Mouse (Mus musculus): Measurements from ENCODE around the gene Jph3.

Gene Jph3

DNA sequence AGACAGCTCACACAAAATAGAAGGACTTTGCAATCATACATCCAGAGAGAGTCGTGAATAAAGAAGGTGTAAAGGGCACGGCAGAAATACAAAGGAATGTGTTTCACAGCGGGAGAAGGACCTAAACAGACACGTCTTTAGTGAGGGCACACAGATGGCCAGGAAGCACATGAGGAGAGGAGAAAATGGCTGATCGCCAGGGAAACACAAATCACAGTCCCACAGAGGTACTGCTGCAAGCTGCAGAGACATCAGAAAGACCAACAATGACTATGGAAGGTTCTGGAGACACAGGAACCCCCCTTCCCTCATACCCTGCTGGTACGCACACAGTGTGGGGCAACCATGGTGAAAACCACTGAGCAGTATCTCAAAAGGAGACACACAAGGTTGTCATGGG, 8.4 kb upstream of the Jph3 start:
- in situ Hi-C loops (cut with MboI; ENCODE audit: low pct_unique_long_range_greater_than_20kb in 1 of 2, low sequenced_read_pairs in 2 of 2, unreplicated experiment in 1 of 2): no loop called here

DNA sequence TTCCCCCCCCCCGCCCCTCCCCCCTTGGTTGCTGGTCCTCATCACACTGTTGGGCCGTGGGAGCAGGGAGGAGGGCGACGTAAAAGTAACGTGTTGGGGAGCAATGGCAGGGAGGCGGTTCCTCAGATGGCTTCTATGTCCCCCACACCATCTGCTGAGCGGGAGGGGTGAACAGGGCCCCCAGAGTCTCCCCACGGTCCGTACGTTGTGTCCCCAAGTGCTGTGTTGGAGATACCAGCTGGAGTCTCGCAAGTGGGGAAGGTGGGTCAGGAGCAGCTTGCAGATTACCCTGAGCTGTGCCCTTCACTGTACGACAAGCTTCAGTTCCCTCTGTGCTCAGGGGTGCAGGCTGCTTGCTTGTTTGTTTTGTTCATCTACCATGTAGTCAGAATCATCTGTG, 5.6 kb upstream of the Jph3 start:
- in situ Hi-C loops (cut with MboI; ENCODE audit: low pct_unique_long_range_greater_than_20kb in 1 of 2, low sequenced_read_pairs in 2 of 2, unreplicated experiment in 1 of 2): no loop called here

DNA sequence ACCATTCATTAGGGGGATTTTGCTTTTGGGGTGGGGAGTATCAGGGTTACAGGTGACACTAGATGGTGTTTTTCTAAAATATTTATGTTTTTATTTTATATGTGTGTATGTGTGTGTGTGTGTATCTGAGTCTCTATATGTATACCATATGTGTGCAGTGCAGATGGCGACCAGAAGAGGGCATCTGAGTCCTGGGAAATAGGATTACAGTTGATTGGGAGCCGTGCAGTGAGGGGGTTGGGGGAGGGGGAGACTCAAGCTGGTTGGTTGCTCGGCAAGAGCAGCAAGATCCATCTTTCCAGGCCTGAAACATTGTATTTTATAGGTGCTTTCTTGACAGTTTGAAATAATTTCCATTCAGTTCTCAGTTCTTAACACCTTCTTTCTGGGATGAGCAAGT, 2.3 kb upstream of the Jph3 start:
- in situ Hi-C loops (cut with MboI; ENCODE audit: low pct_unique_long_range_greater_than_20kb in 1 of 2, low sequenced_read_pairs in 2 of 2, unreplicated experiment in 1 of 2): loop anchor here in 1 of 2 experiments (25.0 kb wide), 1 partner anchor 590 kb away; the partner anchor contains the start of gene Foxl1

DNA sequence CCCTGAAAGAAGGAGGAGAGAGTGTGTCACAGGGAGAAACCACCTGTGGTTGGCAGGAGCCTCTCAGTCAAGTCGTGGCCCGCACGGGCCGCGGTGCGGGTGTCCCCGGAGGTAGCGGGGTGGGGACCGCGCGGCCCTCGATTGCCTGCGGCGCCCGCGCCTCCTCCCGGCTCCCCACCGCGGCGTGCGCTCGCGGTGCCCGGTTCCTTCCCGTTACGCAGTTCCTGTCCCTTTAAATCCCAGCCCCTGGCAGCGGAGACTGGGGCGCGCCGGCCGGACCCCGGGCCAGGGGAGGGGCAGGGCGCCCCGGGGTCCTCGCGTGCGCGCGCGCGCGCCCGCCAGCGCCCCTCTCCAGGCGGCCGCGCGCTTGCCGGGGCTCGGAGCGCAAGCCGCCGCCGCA, 331 bp downstream of the Jph3 start:
- in situ Hi-C loops (cut with MboI; ENCODE audit: low pct_unique_long_range_greater_than_20kb in 1 of 2, low sequenced_read_pairs in 2 of 2, unreplicated experiment in 1 of 2): loop anchor here in 1 of 2 experiments (25.0 kb wide), 1 partner anchor 592 kb away; the partner anchor contains the start of gene Foxl1

DNA sequence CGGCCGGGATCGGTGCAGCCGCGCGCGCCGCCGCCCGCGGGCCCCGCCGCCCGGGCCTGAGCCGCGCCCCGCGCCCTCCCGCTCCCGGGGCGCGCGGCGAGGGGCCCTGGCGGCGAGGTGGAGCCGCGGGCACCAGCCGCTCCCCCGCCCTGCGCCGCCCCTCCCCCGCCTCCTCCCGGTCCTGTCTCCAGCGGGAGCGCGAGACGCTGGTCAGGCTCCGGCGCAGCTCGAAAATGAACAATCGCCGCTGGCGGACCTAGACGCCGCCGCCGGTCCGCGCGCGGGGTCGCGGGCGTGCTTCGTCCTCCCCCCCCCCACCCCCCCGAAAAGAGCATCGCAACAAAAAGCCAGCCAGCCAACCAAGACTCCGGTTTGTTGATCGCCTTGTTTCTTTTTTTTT, 747 bp downstream of the Jph3 start:
- in situ Hi-C loops (cut with MboI; ENCODE audit: low pct_unique_long_range_greater_than_20kb in 1 of 2, low sequenced_read_pairs in 2 of 2, unreplicated experiment in 1 of 2): loop anchor here in 1 of 2 experiments (25.0 kb wide), 1 partner anchor 593 kb away; the partner anchor contains the start of gene Foxl1

DNA sequence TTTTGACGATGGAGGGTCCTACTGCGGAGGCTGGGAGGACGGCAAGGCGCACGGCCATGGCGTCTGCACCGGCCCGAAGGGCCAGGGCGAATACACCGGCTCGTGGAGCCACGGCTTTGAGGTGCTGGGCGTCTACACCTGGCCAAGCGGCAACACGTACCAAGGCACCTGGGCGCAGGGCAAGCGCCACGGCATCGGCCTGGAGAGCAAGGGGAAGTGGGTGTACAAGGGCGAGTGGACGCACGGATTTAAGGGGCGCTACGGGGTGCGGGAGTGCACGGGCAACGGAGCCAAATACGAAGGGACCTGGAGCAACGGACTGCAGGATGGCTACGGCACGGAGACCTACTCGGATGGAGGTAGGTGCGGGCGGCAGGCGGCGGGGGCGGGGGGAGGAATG, 1.2 kb downstream of the Jph3 start:
- in situ Hi-C loops (cut with MboI; ENCODE audit: low pct_unique_long_range_greater_than_20kb in 1 of 2, low sequenced_read_pairs in 2 of 2, unreplicated experiment in 1 of 2): loop anchor here in 1 of 2 experiments (25.0 kb wide), 1 partner anchor 593 kb away; the partner anchor contains the start of gene Foxl1

DNA sequence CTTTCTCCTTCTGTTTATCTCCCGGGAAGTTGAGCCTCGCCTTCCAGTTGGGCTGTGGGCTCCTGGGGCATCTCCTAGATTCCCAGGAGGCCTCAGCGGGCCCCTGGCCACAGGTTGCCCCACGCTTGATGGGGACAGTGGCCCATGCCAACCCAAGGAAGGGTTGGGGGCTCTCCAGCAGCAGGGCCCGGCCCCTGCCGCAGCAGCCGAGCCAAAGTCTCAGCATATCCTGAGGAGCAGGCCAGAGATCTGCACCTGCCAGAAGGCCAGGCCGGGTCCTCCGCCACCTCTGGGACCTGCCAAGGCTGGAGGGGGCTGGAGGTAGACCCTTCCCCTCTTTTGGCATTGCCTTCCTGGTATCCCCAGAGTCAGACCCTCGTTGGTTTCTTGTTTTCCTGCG, 1.6 kb downstream of the Jph3 start:
- in situ Hi-C loops (cut with MboI; ENCODE audit: low pct_unique_long_range_greater_than_20kb in 1 of 2, low sequenced_read_pairs in 2 of 2, unreplicated experiment in 1 of 2): loop anchor here in 1 of 2 experiments (25.0 kb wide), 1 partner anchor 594 kb away; the partner anchor contains the start of gene Foxl1

DNA sequence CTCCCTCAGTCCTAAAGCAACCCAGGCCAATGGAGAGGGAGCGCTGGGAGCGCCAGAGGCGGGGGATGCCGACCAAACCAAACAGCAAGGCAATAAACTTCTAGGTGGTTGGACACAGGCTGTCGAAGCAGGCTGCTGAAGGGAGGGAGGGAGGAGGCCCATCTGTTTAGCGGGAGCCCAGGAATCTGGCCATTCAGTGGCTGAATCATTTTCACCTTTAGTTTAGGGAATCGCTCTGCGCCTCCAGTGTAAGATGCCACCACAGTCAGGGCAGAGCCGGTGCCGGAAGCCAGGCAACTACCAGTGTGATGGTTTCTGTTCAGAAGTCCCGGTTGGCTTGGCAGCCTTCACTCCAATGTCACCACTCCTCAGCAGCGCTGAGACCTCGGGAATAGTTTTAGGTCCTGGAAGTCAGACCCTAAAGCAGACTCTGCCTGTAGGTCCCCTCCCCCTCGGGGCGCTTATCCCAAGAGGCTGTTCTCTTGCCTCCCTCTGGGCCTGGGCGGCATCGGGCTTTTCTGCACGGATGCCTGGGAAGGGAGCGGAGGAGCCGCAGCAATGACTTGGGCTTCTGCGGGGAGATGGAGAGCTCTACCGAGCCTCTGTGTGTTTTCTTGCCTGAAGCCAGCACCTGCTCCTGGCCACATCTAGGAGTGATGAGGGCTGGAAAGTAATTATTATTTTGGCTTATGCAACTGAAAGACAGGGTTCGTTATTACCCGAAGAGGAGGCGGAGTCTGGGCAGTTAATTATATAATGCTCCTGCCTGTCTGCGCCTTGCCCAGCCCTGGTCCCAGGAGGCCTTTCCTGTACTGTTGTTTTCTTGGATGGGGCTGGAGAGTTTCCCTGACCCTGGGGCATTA, 2.3 kb downstream of the Jph3 start:
- in situ Hi-C loops (cut with MboI; ENCODE audit: low pct_unique_long_range_greater_than_20kb in 1 of 2, low sequenced_read_pairs in 2 of 2, unreplicated experiment in 1 of 2): loop anchor here in 1 of 2 experiments (25.0 kb wide), 1 partner anchor 594 kb away; the partner anchor contains the start of gene Foxl1

DNA sequence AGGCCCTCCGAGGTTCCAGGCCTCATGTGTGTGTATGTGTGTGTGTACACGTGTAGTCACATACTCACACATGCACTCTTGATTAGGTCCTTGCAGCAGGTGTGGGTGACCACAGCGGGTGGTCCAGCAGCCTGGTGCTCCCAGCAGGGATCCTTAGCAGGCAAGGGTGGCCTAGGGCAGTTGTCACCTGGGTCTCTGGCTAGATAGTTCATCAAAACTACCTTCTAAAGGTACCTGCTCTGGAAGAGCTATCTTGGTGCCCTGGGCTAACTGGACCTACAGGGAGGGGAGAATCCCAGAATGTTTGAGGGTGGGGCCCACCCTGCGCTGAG, 2.9 kb downstream of the Jph3 start:
- in situ Hi-C loops (cut with MboI; ENCODE audit: low pct_unique_long_range_greater_than_20kb in 1 of 2, low sequenced_read_pairs in 2 of 2, unreplicated experiment in 1 of 2): loop anchor here in 1 of 2 experiments (25.0 kb wide), 1 partner anchor 595 kb away; the partner anchor contains the start of gene Foxl1

DNA sequence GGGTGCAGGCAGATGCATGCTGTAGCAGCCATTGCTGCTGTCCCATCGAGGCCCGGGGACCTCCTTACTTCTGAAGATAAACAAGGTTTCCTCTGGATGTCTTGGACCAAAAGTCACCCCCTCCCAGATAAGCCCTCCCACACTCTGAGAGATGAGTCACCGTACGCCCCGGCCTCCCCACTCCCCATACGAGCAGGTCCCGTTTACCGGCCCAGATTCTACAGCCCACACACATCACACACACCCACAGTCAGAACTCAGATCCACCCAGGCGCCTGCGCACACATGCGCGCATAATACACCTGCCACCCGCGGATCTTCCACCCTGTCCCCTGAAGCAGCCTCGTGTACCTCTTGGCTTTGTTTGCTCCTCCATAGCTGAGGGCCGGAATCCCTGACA, 4.8 kb downstream of the Jph3 start:
- in situ Hi-C loops (cut with MboI; ENCODE audit: low pct_unique_long_range_greater_than_20kb in 1 of 2, low sequenced_read_pairs in 2 of 2, unreplicated experiment in 1 of 2): loop anchor here in 1 of 2 experiments (25.0 kb wide), 1 partner anchor 597 kb away; the partner anchor contains the start of gene Foxl1

DNA sequence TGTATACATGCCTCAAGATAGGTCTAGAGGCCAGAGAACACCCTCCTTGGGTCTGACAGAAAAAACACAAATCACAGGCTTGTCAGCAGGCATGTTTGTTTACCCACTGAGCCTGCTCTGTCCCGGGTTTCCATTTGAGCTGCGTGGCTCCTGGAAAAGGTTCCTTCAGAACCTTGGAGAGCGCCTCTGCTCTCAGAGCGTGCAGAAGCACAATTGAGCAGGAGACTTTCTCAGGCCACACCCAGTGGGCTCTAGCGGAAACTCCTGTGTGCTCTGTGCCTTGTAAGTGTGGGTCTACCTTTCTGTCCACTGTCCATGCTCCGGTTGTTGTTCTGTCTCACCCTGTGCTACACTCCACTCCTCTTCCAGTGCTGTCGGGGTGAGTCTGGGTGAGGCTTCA, 6.8 kb downstream of the Jph3 start:
- in situ Hi-C loops (cut with MboI; ENCODE audit: low pct_unique_long_range_greater_than_20kb in 1 of 2, low sequenced_read_pairs in 2 of 2, unreplicated experiment in 1 of 2): loop anchor here in 1 of 2 experiments (25.0 kb wide), 1 partner anchor 599 kb away; the partner anchor contains the start of gene Foxl1

DNA sequence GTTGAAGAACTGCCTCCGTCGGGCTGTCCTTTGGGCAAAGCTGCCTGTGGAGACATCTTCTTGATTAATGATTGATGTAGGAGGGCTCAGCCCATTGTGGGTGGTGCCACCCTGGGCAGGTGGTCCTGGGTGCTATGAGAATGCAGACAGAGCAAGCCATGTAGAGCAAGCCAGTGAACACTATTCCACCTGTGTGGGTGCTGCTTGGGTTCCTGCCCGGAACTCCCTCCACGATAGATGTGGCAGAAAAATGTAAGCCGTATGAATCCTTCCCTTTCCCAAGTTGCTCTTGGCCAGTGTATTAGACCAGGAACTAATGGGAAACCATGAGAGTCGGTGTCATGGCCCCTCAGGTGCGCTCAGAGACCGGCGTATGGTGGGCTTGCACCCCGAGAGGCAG, 11.3 kb downstream of the Jph3 start:
- in situ Hi-C loops (cut with MboI; ENCODE audit: low pct_unique_long_range_greater_than_20kb in 1 of 2, low sequenced_read_pairs in 2 of 2, unreplicated experiment in 1 of 2): loop anchor here in 1 of 2 experiments (25.0 kb wide), 1 partner anchor 603 kb away; the partner anchor contains the start of gene Foxl1

DNA sequence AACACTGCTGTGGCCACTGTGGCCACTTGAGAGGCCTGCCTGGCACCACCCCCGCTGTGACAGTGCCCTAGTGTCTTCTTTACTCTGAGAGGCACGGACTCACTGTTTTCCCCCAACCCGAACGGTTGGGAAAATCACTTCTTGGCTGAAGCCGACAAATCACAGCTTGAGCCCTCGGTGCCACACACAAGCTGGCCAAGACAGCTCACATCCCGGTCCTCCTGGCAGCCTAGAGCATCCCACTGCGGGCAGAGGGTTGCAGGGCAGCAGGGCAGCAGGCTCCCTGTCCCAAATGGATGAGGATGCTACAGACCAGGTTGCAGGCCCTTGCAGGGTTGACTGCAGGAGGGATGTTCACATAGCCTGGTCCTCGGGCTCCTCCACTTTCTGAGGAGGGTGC, 20.1 kb downstream of the Jph3 start:
- in situ Hi-C loops (cut with MboI; ENCODE audit: low pct_unique_long_range_greater_than_20kb in 1 of 2, low sequenced_read_pairs in 2 of 2, unreplicated experiment in 1 of 2): loop anchor here in 1 of 2 experiments (25.0 kb wide), 1 partner anchor 612 kb away; the partner anchor contains the start of gene Foxl1

DNA sequence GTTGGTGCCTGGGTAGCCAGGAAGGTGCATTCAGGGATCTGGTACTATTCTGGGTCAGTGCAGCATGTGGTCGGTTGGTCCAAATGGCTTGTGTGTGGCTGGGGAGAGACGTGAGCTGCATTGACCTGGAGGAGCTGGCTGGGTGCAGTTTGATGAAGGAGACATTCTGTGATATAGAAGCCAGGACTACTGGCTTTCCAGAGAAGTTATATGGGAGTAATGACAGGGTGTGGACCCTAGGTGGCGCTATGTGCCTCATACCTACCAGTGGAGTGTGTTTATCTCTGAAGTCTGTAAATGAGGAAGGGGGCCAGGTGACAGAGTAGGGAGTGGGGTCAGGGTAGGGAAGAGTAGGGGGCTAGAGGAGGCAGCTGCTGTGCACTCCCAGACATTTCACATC, 21.1 kb downstream of the Jph3 start:
- in situ Hi-C loops (cut with MboI; ENCODE audit: low pct_unique_long_range_greater_than_20kb in 1 of 2, low sequenced_read_pairs in 2 of 2, unreplicated experiment in 1 of 2): loop anchor here (10.0 kb wide), 1 partner anchor 184 kb away; no protein-coding TSS in a partner anchor

DNA sequence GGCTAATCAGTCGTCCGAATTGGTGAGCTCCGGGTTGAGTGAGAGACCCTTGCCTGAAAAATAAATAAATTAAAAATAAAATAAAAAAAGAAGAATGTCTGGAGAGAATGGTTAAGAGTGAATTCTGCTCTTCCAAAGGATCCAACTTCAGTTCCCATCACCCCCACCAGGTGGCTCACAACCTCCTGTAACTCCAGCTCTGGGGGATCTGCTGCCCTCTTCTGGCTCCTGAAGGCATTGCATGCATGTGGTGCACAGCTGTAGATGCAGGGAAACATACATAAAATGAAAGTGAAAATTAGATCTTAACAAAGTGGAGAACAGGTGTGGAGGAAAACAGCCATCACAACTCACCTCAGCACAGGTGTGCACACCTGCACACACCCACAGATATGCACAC, 22.0 kb downstream of the Jph3 start:
- in situ Hi-C loops (cut with MboI; ENCODE audit: low pct_unique_long_range_greater_than_20kb in 1 of 2, low sequenced_read_pairs in 2 of 2, unreplicated experiment in 1 of 2): loop anchor here (10.0 kb wide), 1 partner anchor 183 kb away; no protein-coding TSS in a partner anchor

DNA sequence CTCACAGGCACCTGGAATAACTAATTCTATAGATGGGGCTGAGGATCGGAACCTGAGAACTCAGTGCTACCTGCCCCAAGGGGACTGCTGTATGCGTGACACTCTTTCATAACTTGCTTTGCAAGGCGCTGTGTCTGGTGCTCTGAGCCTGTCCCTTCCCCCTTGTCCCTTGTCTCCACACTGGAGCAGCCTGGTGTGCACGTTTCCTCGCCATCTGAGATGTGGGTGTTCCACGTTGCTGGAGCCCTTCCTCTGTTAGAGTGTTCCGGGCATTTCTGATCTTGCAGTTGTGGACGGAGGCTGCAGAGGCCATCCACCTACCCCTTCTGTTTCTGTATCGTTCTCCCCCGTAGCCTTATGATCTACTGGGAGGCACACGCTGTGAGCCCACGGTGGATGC, 29.0 kb downstream of the Jph3 start:
- in situ Hi-C loops (cut with MboI; ENCODE audit: low pct_unique_long_range_greater_than_20kb in 1 of 2, low sequenced_read_pairs in 2 of 2, unreplicated experiment in 1 of 2): loop anchor here (10.0 kb wide), 1 partner anchor 176 kb away; no protein-coding TSS in a partner anchor

DNA sequence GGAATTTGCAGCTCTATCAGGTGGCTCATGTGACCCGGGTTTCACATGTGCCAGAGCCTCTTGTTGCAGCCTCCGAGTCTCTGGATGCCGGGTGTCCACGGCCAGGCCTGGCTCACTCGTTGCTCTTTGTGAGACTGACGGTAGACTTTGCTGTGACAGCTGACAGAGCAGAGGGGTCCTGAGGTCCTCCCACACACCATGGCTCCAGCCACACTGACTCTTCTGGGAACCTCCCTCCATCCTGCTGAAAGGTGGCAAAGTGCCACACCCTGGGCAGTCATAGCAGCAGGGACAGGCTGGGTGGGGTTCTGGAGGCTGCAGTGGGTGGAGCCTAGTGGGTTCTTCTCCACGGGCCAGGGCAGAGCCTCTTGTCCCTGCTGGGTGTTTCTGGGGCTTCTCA, 31.1 kb downstream of the Jph3 start:
- in situ Hi-C loops (cut with MboI; ENCODE audit: low pct_unique_long_range_greater_than_20kb in 1 of 2, low sequenced_read_pairs in 2 of 2, unreplicated experiment in 1 of 2): no loop called here

DNA sequence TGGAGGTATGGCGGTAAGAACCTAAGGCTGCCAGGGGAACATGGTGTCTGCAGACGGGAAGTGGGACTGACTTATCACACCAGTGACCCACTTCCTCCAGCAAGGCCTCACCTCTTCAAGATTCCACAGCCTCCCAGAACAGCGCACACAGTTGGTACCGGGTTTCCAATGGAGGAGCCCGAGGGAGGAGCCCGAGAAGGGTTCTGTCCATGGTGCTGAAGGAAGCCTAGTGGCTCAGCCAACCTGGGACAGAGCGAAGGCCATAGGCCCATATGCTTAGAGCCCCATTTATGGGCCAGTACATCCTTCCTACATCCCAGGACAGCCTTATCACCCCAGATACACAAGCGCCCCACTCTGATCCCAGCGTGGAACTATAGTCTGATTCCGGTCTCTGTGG, 32.1 kb downstream of the Jph3 start:
- in situ Hi-C loops (cut with MboI; ENCODE audit: low pct_unique_long_range_greater_than_20kb in 1 of 2, low sequenced_read_pairs in 2 of 2, unreplicated experiment in 1 of 2): no loop called here

DNA sequence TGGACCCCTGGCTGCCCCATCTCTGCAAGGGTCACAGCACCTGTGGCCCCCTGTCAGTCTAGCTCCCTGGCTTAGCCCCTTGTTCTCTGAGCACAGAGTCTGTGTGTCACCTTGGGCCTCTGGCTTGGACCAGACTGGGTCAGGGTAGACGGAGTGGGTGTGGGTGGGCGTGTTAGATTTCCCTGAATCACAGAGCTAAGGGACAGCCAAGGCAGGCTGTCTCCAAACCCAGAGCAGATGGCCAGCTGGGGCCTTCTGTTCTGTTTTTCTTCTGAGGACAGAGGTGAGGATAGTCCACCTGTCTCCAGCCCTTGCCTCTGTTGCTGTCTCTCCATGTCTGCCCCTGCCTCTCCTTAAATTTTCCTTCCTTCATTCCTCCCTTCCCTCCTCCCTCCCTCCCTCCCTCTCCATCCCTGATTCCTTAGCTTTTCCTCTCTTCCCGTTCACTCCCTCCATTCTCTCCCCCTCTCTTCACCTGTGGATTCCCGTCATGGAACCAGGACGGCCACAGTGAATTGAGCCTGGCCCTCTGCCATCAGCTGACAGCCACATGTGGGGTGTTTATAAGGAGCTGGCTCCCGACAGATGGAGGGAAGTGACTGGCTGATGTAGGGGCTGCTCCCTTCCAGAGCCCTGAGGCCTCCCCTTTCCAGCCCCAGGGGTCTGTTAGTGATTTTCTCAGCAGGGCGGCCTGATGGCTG, 33.7 kb downstream of the Jph3 start:
- in situ Hi-C loops (cut with MboI; ENCODE audit: low pct_unique_long_range_greater_than_20kb in 1 of 2, low sequenced_read_pairs in 2 of 2, unreplicated experiment in 1 of 2): no loop called here
